Mouse (Mus musculus): ENCODE measurements around the gene Ciart.
A peak's percentile ranks its signal among the peaks of the same experiment; 100 is the strongest.
"Not testable (repeated sequence)": the region's sequence is repeated elsewhere in the genome, so short reads cannot be mapped to it uniquely, and the experiment has no call there.

The Ciart gene

GRCm38 (mm10) chr3:95901616-95902372, 19.7 kb upstream of the Ciart start:
- no peak for DNase-seq (ENCODE audit: low read depth, low spot score)

GRCm38 (mm10) chr3:95899800-95900524, 17.9 kb upstream of the Ciart start:
- DNase-seq (ENCODE audit: low read depth, low spot score), result no peak

GRCm38 (mm10) chr3:95895501-95895900, 13.4 kb upstream of the Ciart start:
- DNase-seq (ENCODE audit: low read depth, low spot score), result not testable (repeated sequence)

GRCm38 (mm10) chr3:95894317-95895160, 12.5 kb upstream of the Ciart start:
- DNase-seq (ENCODE audit: low read depth, low spot score), result no peak

GRCm38 (mm10) chr3:95893606-95894316, 11.7 kb upstream of the Ciart start, which contains the start of gene Aph1a:
Gene Aph1a (plus strand): TSS chr3:95893969.
- peak; percentile 95 for DNase-seq (ENCODE audit: low read depth, low spot score)

GRCm38 (mm10) chr3:95893126-95893525, 11.1 kb upstream of the Ciart start:
- no peak for DNase-seq (ENCODE audit: low read depth, low spot score)

- DNase-seq (ENCODE audit: low read depth, low spot score), result no peak
Observed at GRCm38 (mm10) chr3:95892066-95893052, 10.3 kb upstream of the Ciart start.

- DNase-seq (ENCODE audit: low read depth, low spot score), result no peak
Observed at GRCm38 (mm10) chr3:95891211-95892065, 9.4 kb upstream of the Ciart start, which contains the start of gene BC028528. Gene BC028528 (minus strand): TSS chr3:95892005.

- DNase-seq (ENCODE audit: low read depth, low spot score), result no peak
Observed at GRCm38 (mm10) chr3:95889664-95890063, 7.6 kb upstream of the Ciart start.

GRCm38 (mm10) chr3:95887596-95887995, 5.5 kb upstream of the Ciart start:
- DNase-seq (ENCODE audit: low read depth, low spot score), result no peak

- no peak for DNase-seq (ENCODE audit: low read depth, low spot score)
Observed at GRCm38 (mm10) chr3:95884400-95884799, 2.3 kb upstream of the Ciart start.

GRCm38 (mm10) chr3:95882816-95883425, 870 bp upstream of the Ciart start:
- DNase-seq (ENCODE audit: low read depth, low spot score), result no peak

- DNase-seq (ENCODE audit: low read depth, low spot score), result no peak
Observed at GRCm38 (mm10) chr3:95879063-95879462, 3.0 kb downstream of the Ciart start.

GRCm38 (mm10) chr3:95872048-95872447, 10.0 kb downstream of the Ciart start:
- DNase-seq (ENCODE audit: low read depth, low spot score), result no peak

GRCm38 (mm10) chr3:95871392-95871867, 10.6 kb downstream of the Ciart start, which contains the start of gene Mrps21:
Gene Mrps21 (minus strand): TSS chr3:95871519.
- peak; percentile 64 for DNase-seq (ENCODE audit: low read depth, low spot score)

- DNase-seq (ENCODE audit: low read depth, low spot score), result no peak
Observed at GRCm38 (mm10) chr3:95870976-95871375, 11.1 kb downstream of the Ciart start.

- DNase-seq (ENCODE audit: low read depth, low spot score), result no peak
Observed at GRCm38 (mm10) chr3:95867408-95867807, 14.6 kb downstream of the Ciart start.

- DNase-seq (ENCODE audit: low read depth, low spot score), result no peak
Observed at GRCm38 (mm10) chr3:95866071-95866470, 16.0 kb downstream of the Ciart start.
